Mouse (Mus musculus) heart, embryonic 13.5 days (tissue): ENCODE measurements around the gene Rpain. TPM values are rescaled to one million over a fixed set of nuclear protein-coding genes. Genes with fewer than 3 reads are reported as not detected.

Experiments used
- ATAC-seq: fragments of 200-750 bp; cut with Nextera tagmentation; 2 replicates; pipeline ENCODE4 v1.8.0; 2017; ENCODE audit warnings: moderate TSS enrichment; ENCODE audit not compliant: insufficient number of reproducible peaks, low FRiP score, low TSS enrichment; ENCODE audit errors: extremely low read depth
- H3K27ac ChIP-seq: fragments of 300-500 bp; sonication (generic); replicated peaks from 2 replicates; pipeline ENCODE4 v1.5.1; 2015; ENCODE audit warnings: moderate library complexity, mild to moderate bottlenecking, inconsistent platforms
- H3K27me3 ChIP-seq: fragments of 300-500 bp; sonication (generic); replicated peaks from 2 replicates; pipeline ENCODE4 v1.6.1; 2015; ENCODE audit warnings: mild to moderate bottlenecking, inconsistent platforms
- H3K36me3 ChIP-seq: fragments of 300-500 bp; sonication (generic); 2 replicates; pipeline ENCODE4 v1.6.1; 2015; ENCODE audit warnings: mild to moderate bottlenecking, inconsistent platforms
- H3K4me1 ChIP-seq: fragments of 300-500 bp; sonication (generic); 2 replicates; pipeline ENCODE4 v1.6.1; 2015; ENCODE audit warnings: inconsistent platforms
- H3K4me2 ChIP-seq: fragments of 300-500 bp; sonication (generic); 2 replicates; pipeline ENCODE4 v1.6.1; 2015; ENCODE audit warnings: inconsistent platforms, mild to moderate bottlenecking, moderate library complexity
- H3K4me3 ChIP-seq: fragments of 300-500 bp; sonication (generic); 2 replicates; pipeline ENCODE4 v1.5.1; 2015; ENCODE audit warnings: moderate library complexity, mild to moderate bottlenecking, inconsistent platforms
- H3K9ac ChIP-seq: fragments of 300-500 bp; sonication (generic); 2 replicates; pipeline ENCODE4 v1.6.1; 2015; ENCODE audit warnings: inconsistent platforms, mild to moderate bottlenecking, moderate library complexity
- H3K9me3 ChIP-seq: fragments of 300-500 bp; sonication (generic); 2 replicates; pipeline ENCODE4 v1.6.1; 2016; ENCODE audit warnings: inconsistent platforms
- WGBS: fragments of 180-500 bp; shearing (Covaris S2); methylation state at CpG from one replicate; pipeline ENCODE4 v1.1.7; 2015; ENCODE audit warnings: mixed read lengths; 5-methylcytosine and 5-hydroxymethylcytosine counted together
- polyA plus RNA-seq: library from polyadenylated mRNA; unstranded; fragments of >200 nt; fragmentation: Nextera tagmentation; extraction: Ambion mirVana; gene quantifications from 2 replicates; pipeline ENCODE4 v1.2.1, GENCODE M21; 2015

Gene Rpain
- polyA plus RNA-seq = 46.6 and 61.5 TPM in 2 replicates

DNA sequence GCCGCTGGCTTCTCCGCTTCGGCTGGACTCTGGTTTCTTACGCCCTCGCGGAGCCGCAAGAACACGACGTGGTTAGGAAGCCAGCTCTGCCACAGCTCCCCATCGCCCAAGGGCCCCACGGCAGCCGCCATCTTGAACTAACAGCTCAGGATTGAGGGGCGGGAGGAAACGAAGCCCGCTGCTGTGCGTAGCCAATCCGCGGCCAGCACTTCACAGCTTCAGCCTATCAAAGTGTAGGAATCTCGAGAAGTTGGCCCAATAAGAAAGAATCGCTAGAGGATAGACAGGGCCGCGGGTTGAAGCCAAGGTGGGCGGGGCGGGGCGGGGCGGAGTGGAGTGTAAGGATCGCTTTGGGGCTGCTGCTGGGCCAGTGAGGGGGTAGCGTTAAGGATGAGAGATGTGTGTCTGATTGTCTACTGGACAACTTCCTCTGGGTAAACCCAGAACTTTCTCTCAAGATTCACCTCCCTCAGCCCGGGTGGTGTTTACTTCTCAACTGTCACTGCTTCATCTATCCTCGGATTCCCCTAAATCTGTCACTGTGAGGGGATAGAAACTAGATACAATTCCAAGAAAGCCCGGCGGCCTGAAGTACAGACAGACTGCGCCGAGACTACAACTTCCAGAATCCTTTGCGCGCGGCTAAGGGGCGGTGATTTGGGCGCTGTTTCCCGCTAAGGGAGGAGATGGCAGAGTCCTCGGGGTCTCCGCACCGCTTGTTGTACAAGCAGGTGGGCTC, at the start of gene Rpain, which contains the start of gene Nup88:
Rpain (plus strand) TSS at position 393 of the 739 bp plus-strand sequence.
Nup88 (minus strand) TSS at position 153 of the 739 bp plus-strand sequence.
- Histone ChIP-seq H3K4me2 (peak within 1 kb of the TSS; percentile 95), H3K27me3 (no peaks in the 10 kb centered on the region), H3K36me3 (peaks cover 55% of the 10 kb centered on the region), H3K9me3 (no peaks in the 10 kb centered on the region), H3K27ac (peak within 1 kb of the TSS; percentile 92), H3K9ac (peak within 1 kb of the TSS; percentile 95), H3K4me3 (peak within 1 kb of the TSS; percentile 93), H3K4me1 (peaks cover 19% of the 10 kb centered on the region)
- peak; percentile 94 for ATAC-seq
- WGBS = under 1% methylated on average over 43 of the region's 43 CpGs

DNA sequence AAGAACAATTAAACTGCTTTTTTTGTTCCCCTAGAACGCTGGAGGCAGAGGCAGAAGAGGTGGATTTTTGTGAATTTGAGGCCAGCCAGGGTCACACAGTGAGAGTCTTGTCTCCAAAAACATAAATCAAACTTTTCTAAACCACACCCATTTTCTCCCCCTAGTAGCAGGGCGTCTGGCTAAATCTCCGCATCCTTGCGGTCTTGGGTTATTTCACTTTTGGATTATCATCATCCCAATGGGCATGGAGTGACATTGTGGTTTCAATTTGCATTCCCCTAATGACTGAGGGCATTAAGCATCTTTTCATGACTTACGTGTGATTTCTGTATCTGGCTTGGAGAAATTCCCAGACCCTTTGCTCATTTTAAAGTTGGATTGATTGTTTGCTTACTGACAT, 38.6 kb upstream of the Rpain start:
- ATAC-seq = no peak
- no peak overlapping the region for H3K27ac ChIP-seq
- H3K4me2 ChIP-seq = no peak overlapping the region
- no peaks in the 10 kb centered on the region for H3K27me3 ChIP-seq
- no peaks in the 10 kb centered on the region for H3K9me3 ChIP-seq
- peaks cover 81% of the 10 kb centered on the region for H3K36me3 ChIP-seq
- H3K4me3 ChIP-seq = no peak overlapping the region
- WGBS = 89% methylated on average over 5 of the region's 5 CpGs
- H3K4me1 ChIP-seq = no peaks in the 10 kb centered on the region
- no peak overlapping the region for H3K9ac ChIP-seq

DNA sequence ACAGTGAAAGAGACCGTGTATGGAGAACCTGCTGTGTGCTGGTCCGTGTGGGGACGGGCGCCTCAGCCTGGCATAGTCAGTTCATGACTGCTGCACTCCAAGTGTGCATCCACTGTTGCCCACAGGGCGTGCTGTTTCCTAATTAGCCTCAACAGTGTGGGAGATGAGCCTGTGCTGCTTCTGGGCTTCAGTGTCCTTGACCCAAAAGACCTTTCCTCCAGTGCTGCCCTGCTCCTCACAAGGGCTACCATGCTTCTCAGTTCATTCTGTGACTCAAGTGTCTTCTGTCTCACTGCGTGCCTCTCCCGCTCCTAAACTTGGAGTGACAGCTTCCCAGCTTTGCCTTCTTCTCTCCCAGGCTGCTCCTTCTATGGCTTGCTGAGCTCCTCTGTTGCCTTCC, 34.7 kb upstream of the Rpain start:
- Histone ChIP-seq H3K4me2 (no peak overlapping the region), H3K9me3 (no peaks in the 10 kb centered on the region), H3K4me3 (no peak overlapping the region), H3K36me3 (peaks cover 89% of the 10 kb centered on the region), H3K27ac (no peak overlapping the region), H3K27me3 (no peaks in the 10 kb centered on the region), H3K4me1 (no peaks in the 10 kb centered on the region), H3K9ac (no peak overlapping the region)
- ATAC-seq = no peak
- WGBS = 89% methylated on average over 7 of the region's 7 CpGs

DNA sequence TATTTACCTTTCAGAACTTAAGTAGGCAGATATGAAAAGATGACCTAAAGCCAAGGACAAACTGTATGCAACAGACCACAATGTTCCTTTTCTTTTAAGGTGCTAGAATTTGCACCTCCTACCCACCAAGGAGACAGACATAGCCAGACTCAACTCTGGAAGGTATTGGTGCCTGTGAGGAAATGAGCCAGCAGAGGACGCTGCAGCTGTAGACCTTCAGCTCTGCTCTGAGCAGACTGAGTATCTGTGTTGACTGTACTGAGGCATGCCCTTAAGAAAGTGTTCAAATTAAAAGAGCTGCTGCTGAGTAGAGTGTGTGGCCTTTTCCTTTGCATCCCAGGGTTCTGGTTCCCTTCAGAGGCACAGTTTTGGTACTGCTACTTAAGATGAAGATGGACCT, 27.4 kb upstream of the Rpain start:
- H3K36me3 ChIP-seq = peaks cover 95% of the 10 kb centered on the region
- H3K27me3 ChIP-seq = no peaks in the 10 kb centered on the region
- no peaks in the 10 kb centered on the region for H3K9me3 ChIP-seq
- H3K27ac ChIP-seq = no peak overlapping the region
- H3K4me3 ChIP-seq = no peak overlapping the region
- 77% methylated on average over 1 of the region's 1 CpGs for WGBS
- H3K9ac ChIP-seq = no peak overlapping the region
- H3K4me2 ChIP-seq = no peak overlapping the region
- no peak for ATAC-seq
- H3K4me1 ChIP-seq = no peaks in the 10 kb centered on the region

- Histone ChIP-seq H3K9me3 (no peaks in the 10 kb centered on the region), H3K4me1 (no peaks in the 10 kb centered on the region), H3K27ac (no peak overlapping the region), H3K4me3 (no peak overlapping the region), H3K36me3 (peaks cover 95% of the 10 kb centered on the region), H3K9ac (no peak overlapping the region), H3K27me3 (no peaks in the 10 kb centered on the region), H3K4me2 (no peak overlapping the region)
- no peak for ATAC-seq
- whole genome bisulfite sequencing = 88% methylated on average over 7 of the region's 7 CpGs
Measured at GRCm38 (mm10) chr11:70943651-70944050, 26.4 kb upstream of the Rpain start.

DNA sequence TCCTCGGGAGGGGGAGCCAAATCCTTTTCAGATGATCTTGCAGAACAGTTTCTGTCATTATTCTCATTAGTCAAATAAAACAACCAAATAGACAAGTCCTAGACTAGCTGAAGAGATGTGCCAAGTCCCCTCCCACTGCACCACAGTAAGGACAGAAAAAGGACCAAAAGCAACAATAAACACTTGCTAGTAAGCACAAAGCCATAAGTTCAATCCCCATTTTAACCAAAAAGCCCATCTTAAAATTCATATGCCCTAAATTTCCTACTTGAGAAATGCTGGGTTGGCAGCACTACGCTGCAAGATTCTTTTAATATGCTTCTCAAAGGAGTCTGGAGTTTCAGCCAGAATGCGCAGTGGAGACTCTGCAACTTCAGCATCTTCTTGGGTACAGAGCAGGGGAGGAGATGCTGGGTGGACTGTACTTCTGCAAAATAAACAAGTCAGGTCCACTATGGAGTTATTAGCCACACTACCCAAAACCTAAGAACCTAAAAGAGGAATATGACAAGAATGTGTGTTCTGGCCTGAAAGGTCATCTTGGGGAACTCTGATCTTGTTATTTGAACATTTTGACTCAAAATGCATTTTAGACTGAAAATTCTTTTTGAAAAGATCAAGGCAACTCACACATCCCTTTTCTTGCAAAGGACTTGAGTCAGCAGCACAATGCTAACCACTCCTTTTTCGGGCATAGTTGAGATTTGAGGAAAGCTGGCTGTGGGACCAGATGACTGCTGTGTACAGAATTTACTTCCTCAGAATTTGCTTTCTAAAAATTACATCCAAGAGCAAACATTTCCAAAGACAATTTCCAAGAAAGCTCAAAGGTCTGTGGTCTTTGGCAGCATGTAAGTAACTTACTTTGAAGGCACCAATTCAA, 24.8 kb upstream of the Rpain start:
- H3K4me3 ChIP-seq = no peak overlapping the region
- no peak overlapping the region for H3K27ac ChIP-seq
- 89% methylated on average over 4 of the region's 4 CpGs for WGBS
- no peaks in the 10 kb centered on the region for H3K9me3 ChIP-seq
- no peaks in the 10 kb centered on the region for H3K4me1 ChIP-seq
- H3K27me3 ChIP-seq = no peaks in the 10 kb centered on the region
- H3K9ac ChIP-seq = no peak overlapping the region
- no peak overlapping the region for H3K4me2 ChIP-seq
- ATAC-seq = no peak
- peaks cover 95% of the 10 kb centered on the region for H3K36me3 ChIP-seq

DNA sequence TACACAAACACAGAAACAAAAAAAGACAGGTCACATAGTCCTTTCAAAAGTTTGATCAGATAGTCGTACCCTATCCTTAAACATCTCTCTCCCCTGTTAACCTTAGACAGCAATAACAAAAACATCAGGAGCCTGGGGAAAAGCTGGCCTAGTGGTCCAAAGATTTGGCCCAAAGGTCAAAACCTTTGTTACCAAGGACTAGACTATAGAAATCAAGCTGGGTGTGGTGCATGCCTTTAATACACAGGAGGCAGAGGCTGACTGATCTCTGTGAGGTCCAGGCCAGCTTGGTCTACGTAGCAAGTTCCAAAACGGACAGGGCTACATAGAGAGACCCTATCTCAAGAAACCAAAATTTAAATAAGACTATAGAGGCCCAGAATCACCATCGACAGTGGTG, 15.3 kb upstream of the Rpain start:
- Histone ChIP-seq H3K4me1 (no peaks in the 10 kb centered on the region), H3K27ac (no peak overlapping the region), H3K9me3 (no peaks in the 10 kb centered on the region), H3K36me3 (peaks cover 97% of the 10 kb centered on the region), H3K27me3 (no peaks in the 10 kb centered on the region), H3K9ac (no peak overlapping the region), H3K4me3 (no peak overlapping the region), H3K4me2 (no peak overlapping the region)
- no peak for ATAC-seq
- 90% methylated on average over 4 of the region's 4 CpGs for WGBS

DNA sequence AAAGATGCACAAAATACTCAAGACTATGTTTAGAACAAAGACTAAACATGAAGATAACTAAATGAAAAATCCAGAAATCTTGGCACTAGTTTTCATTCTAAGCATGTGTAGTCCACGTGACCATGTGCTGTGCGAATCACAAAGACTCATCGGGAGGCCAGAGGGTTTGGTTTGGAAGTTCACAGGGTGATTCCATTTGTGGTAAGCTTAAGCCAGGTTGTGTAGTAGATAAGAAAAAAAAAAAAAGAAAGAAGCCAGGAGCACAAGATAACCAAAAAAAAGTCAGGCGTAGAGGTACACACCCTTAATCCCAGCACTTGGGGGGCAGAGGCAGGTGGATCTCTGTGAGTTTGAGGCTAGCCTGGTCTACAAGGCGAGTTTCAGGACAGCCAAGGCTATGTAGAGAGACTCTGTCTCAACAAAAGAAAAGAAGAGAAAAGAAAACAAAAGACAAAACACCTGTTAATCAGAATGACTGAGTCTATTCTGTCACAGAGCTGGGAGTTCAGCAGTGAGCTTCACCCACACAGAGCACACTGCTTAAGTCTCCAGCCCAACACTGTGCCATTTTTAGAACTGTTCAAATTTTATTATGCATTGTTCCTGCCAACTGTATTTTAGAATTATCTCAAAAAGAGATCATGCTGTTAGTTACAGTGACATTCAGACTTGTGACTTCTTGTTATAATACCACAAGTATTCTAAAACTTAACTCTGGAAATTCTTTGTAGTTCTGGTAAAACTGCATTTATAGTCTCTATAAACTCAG, 9.0 kb upstream of the Rpain start:
- H3K9me3 ChIP-seq = no peaks in the 10 kb centered on the region
- H3K27ac ChIP-seq = no peak overlapping the region
- no peak for ATAC-seq
- no peaks in the 10 kb centered on the region for H3K27me3 ChIP-seq
- H3K4me3 ChIP-seq = no peak overlapping the region
- WGBS = 86% methylated on average over 5 of the region's 5 CpGs
- no peak overlapping the region for H3K9ac ChIP-seq
- H3K4me2 ChIP-seq = no peak overlapping the region
- H3K4me1 ChIP-seq = no peaks in the 10 kb centered on the region; the same call in 1 of the 2 replicates
- peaks cover 97% of the 10 kb centered on the region for H3K36me3 ChIP-seq

DNA sequence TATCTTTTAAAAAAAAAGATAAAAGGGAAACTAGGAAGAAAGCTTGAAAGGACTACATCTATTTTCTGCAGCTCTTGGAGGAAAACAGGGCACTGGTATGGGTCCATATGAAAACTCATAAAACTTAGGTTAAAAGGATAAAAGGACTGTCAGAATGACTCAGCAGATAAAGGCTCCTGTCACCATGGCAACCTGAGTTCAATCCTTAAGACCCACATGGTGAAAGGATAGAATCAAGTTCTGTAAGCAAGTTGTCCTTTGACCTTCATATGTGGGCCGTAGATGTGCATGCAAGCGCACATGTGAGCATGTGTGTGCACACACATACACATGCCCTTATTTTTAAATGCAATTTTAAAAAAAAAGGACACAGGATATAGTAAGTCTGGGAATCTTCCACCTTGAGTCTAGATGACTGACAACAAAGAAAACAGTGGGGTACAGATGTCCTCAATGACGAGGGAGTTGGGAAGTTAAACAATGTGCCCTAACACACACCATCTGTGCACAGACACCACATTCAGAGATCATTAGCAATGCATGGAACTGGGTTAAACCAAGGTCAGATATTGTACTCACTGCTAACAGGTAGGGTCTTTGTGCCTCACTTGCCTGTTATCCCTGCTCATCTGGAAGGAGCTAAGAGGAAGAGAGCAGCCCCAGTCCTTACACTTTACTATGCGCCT, 5.6 kb upstream of the Rpain start:
- peaks cover 13% of the 10 kb centered on the region for H3K4me1 ChIP-seq
- H3K4me3 ChIP-seq = no peak overlapping the region
- WGBS = 88% methylated on average over 4 of the region's 4 CpGs
- H3K27ac ChIP-seq = no peak overlapping the region
- H3K9me3 ChIP-seq = no peaks in the 10 kb centered on the region
- ATAC-seq = no peak
- H3K27me3 ChIP-seq = no peaks in the 10 kb centered on the region
- H3K36me3 ChIP-seq = peaks cover 78% of the 10 kb centered on the region
- no peak overlapping the region for H3K9ac ChIP-seq
- H3K4me2 ChIP-seq = no peak overlapping the region

DNA sequence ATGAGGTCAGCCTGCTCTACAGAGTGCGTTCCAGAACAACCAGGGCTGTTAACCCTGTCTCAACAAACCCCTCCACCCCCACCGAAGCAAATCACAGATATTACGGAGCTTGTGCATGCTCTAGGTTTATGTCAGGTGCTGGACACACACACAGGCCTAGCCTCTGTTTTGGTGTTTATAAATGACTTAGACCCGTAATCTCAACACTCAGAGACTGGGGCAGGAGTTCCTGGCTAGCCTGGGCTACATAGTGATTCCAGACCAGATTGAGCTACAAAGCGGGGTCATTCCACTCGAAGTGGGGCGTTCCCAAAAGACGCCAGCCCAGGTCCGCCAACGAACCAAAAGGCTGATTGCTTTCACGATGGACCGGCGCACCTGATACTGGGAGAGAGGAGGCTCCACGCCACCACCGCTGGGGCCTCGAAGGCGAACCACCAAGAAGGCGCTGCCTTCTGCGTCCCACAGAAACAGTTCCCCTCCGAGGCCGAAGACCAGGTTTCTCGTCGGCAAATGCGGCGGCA, 680 bp upstream of the Rpain start:
- peak; percentile 1; the same call in 1 of the 2 replicates for ATAC-seq
- Histone ChIP-seq H3K36me3 (peaks cover 55% of the 10 kb centered on the region), H3K4me2 (peak overlapping the region; percentile 95), H3K9me3 (no peaks in the 10 kb centered on the region), H3K27me3 (no peaks in the 10 kb centered on the region), H3K4me3 (peak overlapping the region; percentile 93), H3K27ac (peak overlapping the region; percentile 92), H3K4me1 (peaks cover 19% of the 10 kb centered on the region), H3K9ac (peak overlapping the region; percentile 95)
- WGBS = under 1% methylated on average over 25 of the region's 25 CpGs
